Mouse (Mus musculus) MEL (cell line): Measurements from ENCODE around the gene Snrnp35. TPM values are rescaled to one million over a fixed set of nuclear protein-coding genes. Genes with fewer than 3 reads are reported as not detected.

Source experiments
- DNase-seq: peaks from one replicate; pipeline ENCODE4 v3.0.0; 2011; ENCODE audit warnings: low read depth, low spot score
- H3K27ac ChIP-seq: 2 replicates; pipeline ENCODE4 v1.5.1; 2012; ENCODE audit warnings: low read depth, mild to moderate bottlenecking, control low read depth, low read length, moderate library complexity; ENCODE audit not compliant: control insufficient read depth
- H3K27me3 ChIP-seq, 2 experiments: fragments of 150-350 bp in 1 of 2; sonication (generic) in 1 of 2; 2 replicates each; pipeline ENCODE4 v1.6.1; 2012; ENCODE audit warnings: low read length in 2 of 2, mild to moderate bottlenecking in 2 of 2, improper control_type of control experiment in 1 of 2, moderate library complexity in 1 of 2; ENCODE audit not compliant: insufficient read depth in 2 of 2, control insufficient read depth in 1 of 2
- H3K36me3 ChIP-seq, 2 experiments: 2 replicates each; pipeline ENCODE4 v1.6.1; 2012 to 2014; ENCODE audit warnings: low read length in 2 of 2, improper control_type of control experiment in 1 of 2, inconsistent platforms in 1 of 2, mild to moderate bottlenecking in 1 of 2; ENCODE audit not compliant: insufficient read depth in 2 of 2, control insufficient read depth in 1 of 2
- H3K4me1 ChIP-seq, 2 experiments: fragments of 150-350 bp in 1 of 2; sonication (generic) in 1 of 2; 2 replicates each; pipeline ENCODE4 v1.6.1; 2012; ENCODE audit warnings: low read length in 2 of 2, improper control_type of control experiment in 1 of 2, mild to moderate bottlenecking in 1 of 2; ENCODE audit not compliant: insufficient read depth in 2 of 2, control insufficient read depth in 1 of 2
- H3K4me3 ChIP-seq, 2 experiments: fragments of 150-350 bp in 1 of 2; sonication (generic) in 1 of 2; 2 replicates each; pipeline ENCODE4 v1.5.1; 2012; ENCODE audit warnings: low read depth in 2 of 2, low read length in 2 of 2, mild to moderate bottlenecking in 2 of 2, moderate library complexity in 2 of 2, control low read depth in 1 of 2, improper control_type of control experiment in 1 of 2; ENCODE audit not compliant: control insufficient read depth in 1 of 2, insufficient read depth in 1 of 2
- H3K79me2 ChIP-seq: 2 replicates; pipeline ENCODE4 v1.6.1; 2012; ENCODE audit warnings: mild to moderate bottlenecking, low read length, moderate library complexity; ENCODE audit not compliant: control insufficient read depth, poor library complexity, insufficient read depth
- H3K9ac ChIP-seq: 2 replicates; pipeline ENCODE4 v1.6.1; 2012; ENCODE audit warnings: low read depth, mild to moderate bottlenecking, control low read depth, low read length, moderate library complexity; ENCODE audit not compliant: control insufficient read depth, poor library complexity, severe bottlenecking
- H3K9me3 ChIP-seq: fragments of 150-350 bp; sonication (generic); replicated peaks from 2 replicates; pipeline ENCODE4 v1.6.1; 2012; ENCODE audit warnings: mild to moderate bottlenecking, low read length, improper control_type of control experiment, moderate library complexity; ENCODE audit not compliant: insufficient read depth
- BHLHE40 ChIP-seq: IDR thresholded peaks from 2 replicates; pipeline ENCODE4 v1.6.1; 2012; ENCODE audit warnings: low read depth, mild to moderate bottlenecking, inconsistent platforms, low read length, improper control_type of control experiment, borderline replicate concordance
- CTCF ChIP-seq, 3 experiments: IDR thresholded peaks in 2 of 3; conservative IDR thresholded peaks in 1 of 3; 2 replicates each; pipeline ENCODE4 v1.5.1; 2011 to 2012; ENCODE audit warnings: low read length in 3 of 3, low read depth in 2 of 3, mild to moderate bottlenecking in 2 of 3, improper control_type of control experiment in 1 of 3, inconsistent platforms in 1 of 3, mixed read lengths in 1 of 3, moderate library complexity in 1 of 3; ENCODE audit not compliant: control insufficient read depth in 1 of 3, insufficient read depth in 1 of 3, poor library complexity in 1 of 3, severe bottlenecking in 1 of 3
- HCFC1 ChIP-seq: IDR thresholded peaks from 2 replicates; pipeline ENCODE4 v1.6.1; 2012; ENCODE audit warnings: low read depth, mild to moderate bottlenecking, inconsistent platforms, low read length, improper control_type of control experiment, moderate library complexity
- MAX ChIP-seq: IDR thresholded peaks from 2 replicates; pipeline ENCODE4 v1.6.1; 2011; ENCODE audit warnings: low read length, improper control_type of control experiment
- MXI1 ChIP-seq: IDR thresholded peaks from 2 replicates; pipeline ENCODE4 v1.6.1; 2011; ENCODE audit warnings: mild to moderate bottlenecking, low read depth, low read length, improper control_type of control experiment
- MYC ChIP-seq: IDR thresholded peaks from 2 replicates; pipeline ENCODE4 v1.6.1; 2011; ENCODE audit warnings: low read depth, mild to moderate bottlenecking, low read length, improper control_type of control experiment, moderate library complexity
- NELFE ChIP-seq: IDR thresholded peaks from 2 replicates; pipeline ENCODE4 v1.6.1; 2011; ENCODE audit warnings: low read depth, low read length, improper control_type of control experiment
- NRF1 ChIP-seq: IDR thresholded peaks from 2 replicates; pipeline ENCODE4 v1.6.1; 2014; ENCODE audit warnings: low read depth, mild to moderate bottlenecking, inconsistent platforms, low read length, improper control_type of control experiment, moderate library complexity; ENCODE audit not compliant: poor library complexity, insufficient read depth, severe bottlenecking
- POLR2A ChIP-seq, 2 experiments: IDR thresholded peaks; 2 replicates each; pipeline ENCODE4 v1.6.1; 2011 to 2012; ENCODE audit warnings: low read length in 2 of 2, mild to moderate bottlenecking in 2 of 2, control low read depth in 1 of 2, improper control_type of control experiment in 1 of 2, low read depth in 1 of 2, moderate library complexity in 1 of 2; ENCODE audit not compliant: control insufficient read depth in 1 of 2, insufficient read depth in 1 of 2, poor library complexity in 1 of 2
- RCOR1 ChIP-seq: IDR thresholded peaks from 2 replicates; pipeline ENCODE4 v1.6.1; 2012; ENCODE audit warnings: low read depth, mild to moderate bottlenecking, inconsistent platforms, low read length, improper control_type of control experiment
- SIN3A ChIP-seq: IDR thresholded peaks from 2 replicates; pipeline ENCODE4 v1.6.1; 2012; ENCODE audit warnings: low read length, improper control_type of control experiment, inconsistent platforms
- TAL1 ChIP-seq: IDR thresholded peaks from 2 replicates; pipeline ENCODE4 v1.6.1; 2012; ENCODE audit warnings: mild to moderate bottlenecking, inconsistent platforms, low read length, moderate library complexity, mixed read lengths
- TBP ChIP-seq: IDR thresholded peaks from 2 replicates; pipeline ENCODE4 v1.8.0; 2011; ENCODE audit warnings: low read depth, low read length, improper control_type of control experiment
- TCF12 ChIP-seq: IDR thresholded peaks from 2 replicates; pipeline ENCODE4 v1.6.1; 2014; ENCODE audit warnings: low read depth, mild to moderate bottlenecking, inconsistent platforms, low read length, improper control_type of control experiment, moderate library complexity
- UBTF ChIP-seq: IDR thresholded peaks from 2 replicates; pipeline ENCODE4 v1.6.1; 2012; ENCODE audit warnings: low read depth, mild to moderate bottlenecking, inconsistent platforms, low read length, improper control_type of control experiment, moderate library complexity, borderline replicate concordance; ENCODE audit not compliant: insufficient read depth
- USF1 ChIP-seq: IDR thresholded peaks from 2 replicates; pipeline ENCODE4 v1.6.1; 2014; ENCODE audit warnings: low read depth, mild to moderate bottlenecking, inconsistent platforms, low read length, improper control_type of control experiment, moderate library complexity
- USF2 ChIP-seq, 2 experiments: IDR thresholded peaks; 2 replicates each; pipeline ENCODE4 v1.6.1; 2011 to 2012; ENCODE audit warnings: improper control_type of control experiment in 2 of 2, low read length in 2 of 2, borderline replicate concordance in 1 of 2, inconsistent platforms in 1 of 2, low read depth in 1 of 2, mild to moderate bottlenecking in 1 of 2; ENCODE audit not compliant: insufficient read depth in 1 of 2
- ZMIZ1 ChIP-seq: IDR thresholded peaks from 2 replicates; pipeline ENCODE4 v1.6.1; 2012; ENCODE audit warnings: low read depth, mild to moderate bottlenecking, inconsistent platforms, low read length, improper control_type of control experiment, moderate library complexity
- polyA plus RNA-seq, 2 experiments: library from polyadenylated mRNA; stranded (reverse) in 1 of 2; unstranded in 1 of 2; fragments of >175 nt in 1 of 2; fragments of >200 nt in 1 of 2; gene quantifications; 2 replicates each; pipeline versions ENCODE4 v1.2.1 to v1.2.4; 2012; ENCODE audit warnings: low replicate concordance in 2 of 2, low read depth in 1 of 2; ENCODE audit not compliant: insufficient read length in 2 of 2, insufficient read depth in 1 of 2, missing spikeins in 1 of 2
- total RNA-seq: library from RNA; depleted of rRNA; stranded (reverse); fragments of 300-350 nt; gene quantifications from 2 replicates; pipeline ENCODE4 v1.2.3, GENCODE M21; 2012

Gene Snrnp35
- total and polyA plus RNA-seq, 3 experiments: 11.7 to 18.3 TPM; not detected in 1

GRCm38 (mm10) chr5:124445621-124446293 lies 37.2 kb upstream of the Snrnp35 start:
- Histone ChIP-seq H3K79me2 (peaks cover 52% of the 10 kb centered on the region), H3K9ac (peak overlapping the region; percentile 98), H3K36me3 (peaks cover 20 to 47% of the 10 kb centered on the region in 2 experiments), H3K9me3 (no peaks in the 10 kb centered on the region), H3K27ac (peak overlapping the region; percentile 86)
- no peak for DNase-seq
- peak; percentile 64; the same call in 1 of the 2 replicates for TF ChIP-seq UBTF
- 0 out of 2 replicates have a peak, but pooled peaks have one; percentile 17 for TF ChIP-seq USF1
- TF ChIP-seq MYC: peak; percentile 81
- TF ChIP-seq RCOR1: no peak
- peak; percentile 77 for TF ChIP-seq MAX
- TF ChIP-seq NRF1: no peak
- TF ChIP-seq POLR2A (IDR thresholded peaks at IDR 0.05; ENCODE audit: control insufficient read depth in 1 of 2, insufficient read depth in 1 of 2, low read depth in 1 of 2, low read length in 2 of 2, poor library complexity in 1 of 2): peak in 1 of 2 experiments; percentile 33; a peak in 1 of 4 replicates
- no peak for TF ChIP-seq TAL1
- peak; percentile 86 for TF ChIP-seq MXI1
- TF ChIP-seq TCF12: no peak
- TF ChIP-seq, all 39 proteins: peak for 6
- Histone ChIP-seq H3K4me1 (peaks cover 8 to 32% of the 10 kb centered on the region in 2 experiments), H3K4me3 (peak overlapping the region; percentile 89 to 96), H3K27me3 (no peaks in the 10 kb centered on the region)

GRCm38 (mm10) chr5:124446301-124446881 lies 36.5 kb upstream of the Snrnp35 start:
- no peaks in the 10 kb centered on the region for H3K27me3 ChIP-seq
- peaks cover 8 to 32% of the 10 kb centered on the region in 2 experiments for H3K4me1 ChIP-seq
- peak overlapping the region; percentile 89 to 96 for H3K4me3 ChIP-seq
- no peaks in the 10 kb centered on the region for H3K9me3 ChIP-seq
- H3K9ac ChIP-seq: peak overlapping the region; percentile 98
- H3K79me2 ChIP-seq: peaks cover 52% of the 10 kb centered on the region
- peak overlapping the region; percentile 86 for H3K27ac ChIP-seq
- no peak for TF ChIP-seq BHLHE40
- TF ChIP-seq HCFC1: peak; percentile 21; the same call in 1 of the 2 replicates
- no peak for TF ChIP-seq CTCF (IDR thresholded peaks at IDR 0.05 in 2 of 3, conservative IDR thresholded peaks at IDR 0.05 in 1 of 3; ENCODE audit: control insufficient read depth in 1 of 3, insufficient read depth in 1 of 3, low read depth in 2 of 3, low read length in 3 of 3, poor library complexity in 1 of 3, severe bottlenecking in 1 of 3)
- TF ChIP-seq MYC: no peak
- peak; percentile 71 for TF ChIP-seq SIN3A
- 0 out of 2 replicates have a peak, but pooled peaks have one; percentile 2 for TF ChIP-seq NELFE
- TF ChIP-seq USF2 (IDR thresholded peaks at IDR 0.05; ENCODE audit: borderline replicate concordance in 1 of 2, insufficient read depth in 1 of 2, low read depth in 1 of 2, low read length in 2 of 2): no peak
- TF ChIP-seq TBP: 0 out of 2 replicates have a peak, but pooled peaks have one; percentile 19
- peak in 1 of 2 experiments; percentile 56; a peak in 1 of 4 replicates for TF ChIP-seq POLR2A (IDR thresholded peaks at IDR 0.05; ENCODE audit: control insufficient read depth in 1 of 2, insufficient read depth in 1 of 2, low read depth in 1 of 2, low read length in 2 of 2, poor library complexity in 1 of 2)
- TF ChIP-seq ZMIZ1: no peak
- peaks cover 20 to 44% of the 10 kb centered on the region in 2 experiments for H3K36me3 ChIP-seq
- peak; percentile 86 for DNase-seq
